Mouse (Mus musculus): ENCODE measurements at regions not wholly inside any gene's neighbourhood (a gene's known extent, or its start where the extent isn't known, plus 50 kb on each side); places are given as distances from the start of the nearest gene placed in this dataset. TPM values are rescaled to one million over a fixed set of nuclear protein-coding genes. Genes with fewer than 3 reads are reported as not detected.

- no peak overlapping the region for H3K27ac ChIP-seq (ENCODE audit: low read length)
- no peak for ATAC-seq (ENCODE audit: low read depth)
- no peaks in the 10 kb centered on the region for H3K4me1 ChIP-seq (replicated peaks; ENCODE audit: control insufficient read depth, insufficient read depth, low read length)
- no peaks in the 10 kb centered on the region for H3K9me3 ChIP-seq (ENCODE audit: control insufficient read depth, low read length)
- no peaks in the 10 kb centered on the region for H3K27me3 ChIP-seq (ENCODE audit: control insufficient read depth, insufficient read depth, low read depth, low read length)
- no peaks in the 10 kb centered on the region for H3K36me3 ChIP-seq (ENCODE audit: control insufficient read depth, insufficient read depth, low read length)
- no peak overlapping the region for H3K9ac ChIP-seq (ENCODE audit: low read length)
- no peak overlapping the region for H3K4me2 ChIP-seq (ENCODE audit: low read depth, low read length)
- no peak overlapping the region for H3K4me3 ChIP-seq (ENCODE audit: low read length)
- WGBS, result 81% methylated on average over 7 of the region's 7 CpGs
Observed at GRCm38 (mm10) chr8:34251934-34252333, 140.4 kb upstream of the Gm10131 start.

DNA sequence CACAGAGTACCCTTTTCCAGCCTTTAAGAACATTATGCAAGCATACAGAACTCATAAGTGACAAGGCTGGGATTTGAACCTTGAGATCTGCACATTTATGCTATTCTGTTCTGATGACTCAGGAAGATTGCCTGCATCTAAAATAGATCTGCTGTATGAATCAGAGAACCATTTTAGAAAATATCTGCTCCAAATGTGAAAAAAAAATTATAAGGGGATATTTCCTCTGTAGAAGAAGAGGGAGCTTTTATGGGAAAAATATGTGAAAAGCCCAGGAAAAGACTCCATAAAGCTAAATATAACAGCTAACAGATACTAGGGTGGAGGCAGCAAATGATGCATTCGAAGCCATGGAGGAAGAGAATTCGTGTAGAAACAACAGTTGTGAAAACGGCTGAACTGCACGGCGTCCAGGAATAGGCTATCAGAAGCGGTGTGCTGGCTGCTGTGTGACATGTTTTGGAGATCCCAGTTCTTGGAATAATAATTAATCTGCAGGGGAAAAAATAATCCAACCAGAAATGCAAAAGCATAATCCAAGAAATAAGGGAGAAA, 127.9 kb upstream of the Gm10131 start:
- Histone ChIP-seq H3K4me2 (ENCODE audit: low read depth, low read length) (no peak overlapping the region), H3K27me3 (ENCODE audit: control insufficient read depth, insufficient read depth, low read depth, low read length) (no peaks in the 10 kb centered on the region), H3K27ac (ENCODE audit: low read length) (no peak overlapping the region), H3K36me3 (ENCODE audit: control insufficient read depth, insufficient read depth, low read length) (no peaks in the 10 kb centered on the region), H3K4me3 (ENCODE audit: low read length) (no peak overlapping the region), H3K9me3 (ENCODE audit: control insufficient read depth, low read length) (no peaks in the 10 kb centered on the region), H3K9ac (ENCODE audit: low read length) (no peak overlapping the region), H3K4me1 (replicated peaks; ENCODE audit: control insufficient read depth, insufficient read depth, low read length) (no peaks in the 10 kb centered on the region)
- 83% methylated on average over 6 of the region's 6 CpGs for WGBS
- ATAC-seq (ENCODE audit: low read depth), result no peak

DNA sequence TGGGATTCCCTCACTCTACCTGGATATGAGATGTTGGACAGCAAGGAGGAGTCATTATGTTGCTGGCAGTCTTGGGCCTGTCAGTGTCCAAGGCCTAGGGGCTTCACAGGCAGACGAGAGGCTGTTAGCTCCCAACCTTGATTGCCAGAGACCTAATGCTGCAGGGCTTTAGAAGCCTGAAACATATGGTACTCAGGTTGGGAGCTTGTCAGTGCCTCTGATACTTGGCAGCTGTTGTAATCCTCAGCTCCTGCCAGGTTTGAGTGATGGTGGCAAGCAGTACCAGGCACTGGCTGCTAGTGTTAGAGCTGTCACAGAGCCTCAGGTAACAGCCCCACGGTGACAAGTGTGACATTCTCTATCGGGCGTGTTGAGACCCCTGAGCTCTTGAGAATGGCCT, 122.2 kb upstream of the Gm10131 start:
- Histone ChIP-seq H3K27me3 (ENCODE audit: control insufficient read depth, insufficient read depth, low read depth, low read length) (no peaks in the 10 kb centered on the region), H3K36me3 (ENCODE audit: control insufficient read depth, insufficient read depth, low read length) (no peaks in the 10 kb centered on the region), H3K27ac (ENCODE audit: low read length) (no peak overlapping the region), H3K4me3 (ENCODE audit: low read length) (no peak overlapping the region), H3K4me1 (replicated peaks; ENCODE audit: control insufficient read depth, insufficient read depth, low read length) (no peaks in the 10 kb centered on the region), H3K4me2 (ENCODE audit: low read depth, low read length) (no peak overlapping the region), H3K9ac (ENCODE audit: low read length) (no peak overlapping the region), H3K9me3 (ENCODE audit: control insufficient read depth, low read length) (no peaks in the 10 kb centered on the region)
- WGBS, result 69% methylated on average over 4 of the region's 4 CpGs
- ATAC-seq (ENCODE audit: low read depth), result no peak

DNA sequence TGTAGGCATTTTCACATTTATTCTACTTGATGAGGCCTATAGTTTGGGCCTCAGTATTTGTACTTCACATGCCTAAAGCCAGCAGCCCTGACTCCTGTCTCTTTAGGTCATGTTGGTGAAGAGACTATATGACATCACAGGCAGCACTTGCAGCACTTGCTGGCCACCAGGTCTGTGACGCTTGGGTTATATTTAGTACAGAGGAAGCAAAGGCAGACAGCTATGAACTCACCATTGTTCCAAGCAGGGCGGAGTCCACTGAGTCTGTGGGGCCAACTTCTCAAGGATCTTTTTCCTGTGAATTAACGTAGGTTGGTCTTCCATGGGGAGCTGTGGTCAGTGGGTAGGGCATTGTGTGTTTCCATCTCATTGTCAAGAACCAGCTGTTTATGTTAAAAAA, 117.9 kb upstream of the Gm10131 start:
- H3K36me3 ChIP-seq (ENCODE audit: control insufficient read depth, insufficient read depth, low read length), result no peaks in the 10 kb centered on the region
- no peaks in the 10 kb centered on the region for H3K4me1 ChIP-seq (replicated peaks; ENCODE audit: control insufficient read depth, insufficient read depth, low read length)
- peak; percentile 81; the same call in 1 of the 2 replicates for ATAC-seq (ENCODE audit: low read depth)
- H3K4me2 ChIP-seq (ENCODE audit: low read depth, low read length), result no peak overlapping the region
- WGBS, result 44% methylated on average over 3 of the region's 3 CpGs
- no peak overlapping the region for H3K27ac ChIP-seq (ENCODE audit: low read length)
- no peaks in the 10 kb centered on the region for H3K27me3 ChIP-seq (ENCODE audit: control insufficient read depth, insufficient read depth, low read depth, low read length)
- no peak overlapping the region for H3K4me3 ChIP-seq (ENCODE audit: low read length)
- no peaks in the 10 kb centered on the region for H3K9me3 ChIP-seq (ENCODE audit: control insufficient read depth, low read length)
- H3K9ac ChIP-seq (ENCODE audit: low read length), result no peak overlapping the region

DNA sequence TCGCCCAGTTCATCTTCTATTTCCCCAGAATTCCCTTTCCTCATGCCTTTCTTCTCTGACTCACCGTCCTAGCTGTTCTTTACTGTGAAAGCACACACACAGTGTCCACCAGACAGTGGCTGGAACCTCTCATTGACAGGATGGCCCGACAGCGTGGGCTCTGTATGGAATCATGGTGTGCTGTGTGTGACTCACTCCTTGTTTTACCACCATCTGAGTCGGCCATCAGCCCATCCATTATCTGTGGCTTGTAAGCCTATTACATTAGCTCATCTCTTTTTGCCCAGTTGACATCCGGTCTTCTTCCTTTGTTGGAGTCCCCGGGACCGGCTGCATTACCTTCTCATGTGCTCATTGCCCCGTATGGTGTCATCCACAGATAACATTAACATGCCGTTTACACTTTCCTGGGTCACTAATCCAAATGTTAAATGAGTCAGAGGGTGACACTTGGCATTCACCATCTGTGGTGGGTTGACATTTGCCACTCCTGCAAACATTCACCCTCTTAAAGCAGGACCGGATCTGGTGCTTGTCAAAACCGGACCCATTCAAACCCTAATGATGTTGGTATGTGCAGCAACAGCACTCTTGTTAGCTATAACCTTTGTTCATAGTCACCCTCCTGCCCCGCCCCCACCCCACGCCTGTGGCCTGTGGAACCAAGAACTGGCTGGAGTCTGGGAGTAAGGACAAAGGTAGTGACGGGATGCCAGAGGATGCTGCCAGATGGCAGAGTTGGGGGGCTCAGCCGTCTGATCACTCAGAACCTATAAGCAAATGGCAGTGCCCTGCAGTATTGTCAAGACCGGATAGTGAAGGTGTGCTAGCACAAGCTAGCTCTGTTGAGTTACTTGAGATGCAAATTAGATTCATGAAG, 113.7 kb upstream of the Gm10131 start:
- H3K4me1 ChIP-seq (replicated peaks; ENCODE audit: control insufficient read depth, insufficient read depth, low read length), result no peaks in the 10 kb centered on the region
- WGBS, result 49% methylated on average over 17 of the region's 17 CpGs
- H3K27me3 ChIP-seq (ENCODE audit: control insufficient read depth, insufficient read depth, low read depth, low read length), result no peaks in the 10 kb centered on the region
- H3K27ac ChIP-seq (ENCODE audit: low read length), result no peak overlapping the region
- no peaks in the 10 kb centered on the region for H3K9me3 ChIP-seq (ENCODE audit: control insufficient read depth, low read length)
- no peaks in the 10 kb centered on the region for H3K36me3 ChIP-seq (ENCODE audit: control insufficient read depth, insufficient read depth, low read length)
- H3K9ac ChIP-seq (ENCODE audit: low read length), result no peak overlapping the region
- no peak overlapping the region for H3K4me2 ChIP-seq (ENCODE audit: low read depth, low read length)
- no peak for ATAC-seq (ENCODE audit: low read depth)
- H3K4me3 ChIP-seq (ENCODE audit: low read length), result no peak overlapping the region

DNA sequence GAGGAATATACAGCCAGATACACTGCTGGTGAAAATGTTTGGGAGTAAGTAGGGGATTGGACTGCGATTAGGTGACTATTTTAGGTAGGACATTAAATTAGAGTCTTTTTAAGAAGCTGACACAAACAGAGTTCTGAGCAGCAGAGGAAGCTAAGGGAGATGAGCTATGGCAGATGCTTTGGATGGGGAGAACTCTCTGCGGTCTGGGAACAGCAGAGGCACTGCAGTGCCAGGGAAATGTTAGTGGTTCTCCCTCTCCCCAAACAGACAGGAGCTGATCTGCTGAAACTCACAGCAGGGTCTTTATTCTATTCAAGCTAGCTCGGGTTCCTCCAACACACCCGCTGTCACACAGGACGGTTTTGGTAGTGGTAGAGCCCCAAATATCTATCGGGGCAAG, 110.7 kb upstream of the Gm10131 start:
- 77% methylated on average over 6 of the region's 6 CpGs for WGBS
- H3K36me3 ChIP-seq (ENCODE audit: control insufficient read depth, insufficient read depth, low read length), result no peaks in the 10 kb centered on the region
- H3K4me3 ChIP-seq (ENCODE audit: low read length), result no peak overlapping the region
- H3K27ac ChIP-seq (ENCODE audit: low read length), result no peak overlapping the region
- no peaks in the 10 kb centered on the region for H3K9me3 ChIP-seq (ENCODE audit: control insufficient read depth, low read length)
- no peaks in the 10 kb centered on the region for H3K27me3 ChIP-seq (ENCODE audit: control insufficient read depth, insufficient read depth, low read depth, low read length)
- H3K4me2 ChIP-seq (ENCODE audit: low read depth, low read length), result no peak overlapping the region
- no peak for ATAC-seq (ENCODE audit: low read depth)
- no peaks in the 10 kb centered on the region for H3K4me1 ChIP-seq (replicated peaks; ENCODE audit: control insufficient read depth, insufficient read depth, low read length)
- no peak overlapping the region for H3K9ac ChIP-seq (ENCODE audit: low read length)

Small RNA genes lying in the stretch of these regions (microRNA-seq; reads per million reads assigned to microRNA genes)
- gene Gm23177, result not detected
